Comparison of ENCODE assay signal across 30 mouse cellular contexts in genomic region chr17:48519046-48519445, GRCm38 (mm10).
DNase-seq lines count a peak whose midpoint lies in the region; ATAC-seq and TF ChIP-seq lines count a peak whose summit lies in the region.
"Had no signal": no experiment of that assay in that cellular context is flagged by ENCODE, and none has a peak within 500 bp of the region (broad histone marks: within the 10 kb centered on the region; RNA-seq: fewer than 3 reads in every experiment).

No protein-coding gene starts in this region.

- H3K27me3 ChIP-seq in forebrain, embryonic 11.5 days (ENCODE audit: control insufficient read depth, insufficient read depth, low read length), result no peaks in the 10 kb centered on the region
- no peaks in the 10 kb centered on the region for H3K27me3 ChIP-seq in forebrain, postnatal 0 days (ENCODE audit: insufficient read depth, low read length)
- H3K27me3 ChIP-seq: CH12.LX; embryonic facial prominence, embryonic 13.5 days; forebrain, embryonic 13.5 days; heart, embryonic 12.5 days; heart, embryonic 15.5 days had no signal

- no peak for TF ChIP-seq CTCF in forebrain, postnatal 0 days (IDR thresholded peaks at IDR 0.05; ENCODE audit: low read depth)

- no peak overlapping the region for H3K4me3 ChIP-seq in forebrain, embryonic 11.5 days (ENCODE audit: low read depth, low read length)
- H3K4me3 ChIP-seq in forebrain, postnatal 0 days (ENCODE audit: low read depth, low read length), result no peak overlapping the region
- H3K4me3 ChIP-seq: embryonic facial prominence, embryonic 10.5 days; embryonic facial prominence, embryonic 13.5 days; erythroblast, embryonic 14.5 days; forebrain, embryonic 13.5 days; gastrocnemius, adult 2 months; heart, embryonic 12.5 days; heart, embryonic 15.5 days had no signal

- no peaks in the 10 kb centered on the region for H3K9me3 ChIP-seq in forebrain, embryonic 11.5 days (ENCODE audit: control insufficient read depth, low read length)
- H3K9me3 ChIP-seq in forebrain, postnatal 0 days (ENCODE audit: low read length), result no peaks in the 10 kb centered on the region
- H3K9me3 ChIP-seq: embryonic facial prominence, embryonic 10.5 days; embryonic facial prominence, embryonic 13.5 days; forebrain, embryonic 13.5 days; G1E; heart, embryonic 15.5 days had no signal

- H3K4me2 ChIP-seq in forebrain, embryonic 11.5 days (ENCODE audit: low read depth, low read length, severe bottlenecking), result no peak overlapping the region
- no peak overlapping the region for H3K4me2 ChIP-seq in forebrain, postnatal 0 days (ENCODE audit: low read depth)
- H3K4me2 ChIP-seq: embryonic facial prominence, embryonic 13.5 days; forebrain, embryonic 13.5 days; heart, embryonic 12.5 days; heart, embryonic 15.5 days; hindbrain, embryonic 14.5 days had no signal

- no peak for ATAC-seq in forebrain, embryonic 11.5 days (replicated peaks; ENCODE audit: low FRiP score)
- no peak for ATAC-seq in forebrain, postnatal 0 days
- ATAC-seq: forebrain, embryonic 13.5 days; forebrain, embryonic 16.5 days; intestine, postnatal 0 days; Patski had no signal

- WGBS in forebrain, embryonic 11.5 days, result 81% methylated on average over 7 of the region's 7 CpGs
- 74% methylated on average over 7 of the region's 7 CpGs for WGBS in forebrain, postnatal 0 days

- no peak overlapping the region for H3K27ac ChIP-seq in forebrain, embryonic 11.5 days (ENCODE audit: low read depth, low read length)
- no peak overlapping the region for H3K27ac ChIP-seq in forebrain, postnatal 0 days (ENCODE audit: low read depth, low read length)
- H3K27ac ChIP-seq: embryonic facial prominence, embryonic 10.5 days; embryonic facial prominence, embryonic 13.5 days; forebrain, embryonic 13.5 days; gastrocnemius, adult 2 months; heart, embryonic 15.5 days; hindbrain, embryonic 14.5 days had no signal

- H3K4me1 ChIP-seq in forebrain, embryonic 11.5 days (replicated peaks; ENCODE audit: control insufficient read depth, insufficient read depth, low read length), result no peaks in the 10 kb centered on the region
- H3K4me1 ChIP-seq in forebrain, postnatal 0 days (ENCODE audit: insufficient read depth), result no peaks in the 10 kb centered on the region
- H3K4me1 ChIP-seq: forebrain, embryonic 13.5 days; heart, embryonic 12.5 days; heart, embryonic 15.5 days had no signal

- no peak overlapping the region for H3K9ac ChIP-seq in forebrain, embryonic 11.5 days (ENCODE audit: low read length)
- H3K9ac ChIP-seq in forebrain, postnatal 0 days, result no peak overlapping the region
- H3K9ac ChIP-seq: embryonic facial prominence, embryonic 13.5 days; forebrain, embryonic 13.5 days; heart, embryonic 12.5 days; heart, embryonic 15.5 days; hindbrain, embryonic 14.5 days had no signal

- DNase-seq in cerebellum, adult 11-12 months, result peak; percentile 34
- no peak for DNase-seq in cerebellum, postnatal 36 days
- peak; percentile 39 for DNase-seq in forebrain, embryonic 11.5 days (ENCODE audit: low spot score)
- no peak for DNase-seq in forebrain, postnatal 0 days
- peak; percentile 61 for DNase-seq in brain, adult 2 months (ENCODE audit: low read depth, low spot score)
- no peak for DNase-seq in retina, postnatal 1 day
- DNase-seq: adrenal gland, adult 2 months; adrenal gland, postnatal 14 days; B cell, adult 2 months; cerebellum, adult 18-20 months; cerebellum, postnatal 10 days; embryo, embryonic 11 days; gastrocnemius, adult 2 months; gastrocnemius, postnatal 14 days; heart, adult 18-20 months; heart, postnatal 10 days; heart, postnatal 4 days; kidney, adult 2 months had no signal

- no peaks in the 10 kb centered on the region for H3K36me3 ChIP-seq in forebrain, embryonic 11.5 days (ENCODE audit: control insufficient read depth, insufficient read depth, low read length)
- H3K36me3 ChIP-seq in forebrain, postnatal 0 days (ENCODE audit: insufficient read depth), result no peaks in the 10 kb centered on the region
- H3K36me3 ChIP-seq: embryonic facial prominence, embryonic 10.5 days; embryonic facial prominence, embryonic 13.5 days; G1E; heart, embryonic 12.5 days; heart, embryonic 15.5 days had no signal

Comparison
In these comparisons a context has a peak if more than half of its experiments do, and no peak if none do; other contexts are left out.
1. DNase-seq: peak in cerebellum, adult 11-12 months (single experiment), forebrain, embryonic 11.5 days (single experiment) and brain, adult 2 months (single experiment); none in cerebellum, postnatal 36 days (0 of 2), forebrain, postnatal 0 days (single experiment) and retina, postnatal 1 day (single experiment).